Mouse (Mus musculus): Measurements from ENCODE around the gene Mettl14. TPM values are rescaled to one million over a fixed set of nuclear protein-coding genes. Genes with fewer than 3 reads are reported as not detected.
A peak's percentile ranks its signal among the peaks of the same experiment; 100 is the strongest.

Gene Mettl14
- polyA plus RNA-seq, 1 experiment from 2014 or later: 35.7 TPM

- no peaks in the 10 kb centered on the region for H3K4me1 ChIP-seq (replicated peaks)
- H3K9ac ChIP-seq (replicated peaks): no peak overlapping the region
- no peaks in the 10 kb centered on the region for H3K9me3 ChIP-seq
- no peak overlapping the region for H3K4me3 ChIP-seq (replicated peaks)
- no peak overlapping the region for H3K4me2 ChIP-seq
- H3K27ac ChIP-seq: no peak overlapping the region
- H3K36me3 ChIP-seq: peaks cover 52% of the 10 kb centered on the region
- no peak for ATAC-seq (ENCODE audit: insufficient number of reproducible peaks, insufficient read depth, low FRiP score, low TSS enrichment, low read depth)
- 85% methylated on average over 9 of the region's 9 CpGs for WGBS
- no peaks in the 10 kb centered on the region for H3K27me3 ChIP-seq
Observed at GRCm38 (mm10) chr3:123354388-123354787, 31.5 kb downstream of the Mettl14 start.

DNA sequence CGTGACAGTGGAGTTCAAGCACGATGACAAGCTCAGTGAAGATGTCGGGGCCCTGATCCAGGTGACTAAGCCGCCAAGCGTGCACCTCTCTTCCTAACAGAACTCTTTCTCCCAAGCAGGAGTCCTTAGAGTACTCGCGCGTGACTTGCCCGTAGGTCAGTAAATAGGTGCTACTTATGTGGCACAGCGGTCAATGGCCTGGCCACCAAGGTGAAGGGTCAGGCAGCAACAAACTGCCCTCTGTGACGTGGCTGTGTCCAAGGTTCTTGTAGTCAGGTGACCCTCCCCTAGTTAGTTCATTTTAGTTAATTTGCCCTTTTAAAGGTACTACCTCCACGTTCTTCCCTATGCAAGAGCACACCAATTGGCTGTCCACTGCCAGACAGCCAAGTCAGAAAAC, 32.2 kb downstream of the Mettl14 start:
- no peak overlapping the region for H3K4me2 ChIP-seq
- H3K36me3 ChIP-seq: peaks cover 49% of the 10 kb centered on the region
- WGBS: 87% methylated on average over 12 of the region's 12 CpGs
- H3K27me3 ChIP-seq: no peaks in the 10 kb centered on the region
- ATAC-seq (ENCODE audit: insufficient number of reproducible peaks, insufficient read depth, low FRiP score, low TSS enrichment, low read depth): no peak
- no peaks in the 10 kb centered on the region for H3K4me1 ChIP-seq (replicated peaks)
- no peaks in the 10 kb centered on the region for H3K9me3 ChIP-seq
- H3K4me3 ChIP-seq (replicated peaks): no peak overlapping the region
- no peak overlapping the region for H3K9ac ChIP-seq (replicated peaks)
- H3K27ac ChIP-seq: no peak overlapping the region

- Histone ChIP-seq H3K27ac (no peak overlapping the region), H3K36me3 (peaks cover 46% of the 10 kb centered on the region), H3K27me3 (no peaks in the 10 kb centered on the region), H3K4me1 (replicated peaks) (no peaks in the 10 kb centered on the region), H3K9ac (replicated peaks) (no peak overlapping the region), H3K4me3 (replicated peaks) (no peak overlapping the region), H3K4me2 (no peak overlapping the region), H3K9me3 (no peaks in the 10 kb centered on the region)
- WGBS: 68% methylated on average over 6 of the region's 6 CpGs
- no peak for ATAC-seq (ENCODE audit: insufficient number of reproducible peaks, insufficient read depth, low FRiP score, low TSS enrichment, low read depth)
Observed at GRCm38 (mm10) chr3:123353183-123353582, 32.7 kb downstream of the Mettl14 start.

- 78% methylated on average over 2 of the region's 2 CpGs for WGBS
- H3K4me1 ChIP-seq (replicated peaks): no peaks in the 10 kb centered on the region
- H3K4me3 ChIP-seq (replicated peaks): no peak overlapping the region
- H3K27me3 ChIP-seq: no peaks in the 10 kb centered on the region
- no peak overlapping the region for H3K27ac ChIP-seq
- peaks cover 41% of the 10 kb centered on the region; the same call in 1 of the 2 replicates for H3K36me3 ChIP-seq
- no peak for ATAC-seq (ENCODE audit: insufficient number of reproducible peaks, insufficient read depth, low FRiP score, low TSS enrichment, low read depth)
- H3K9me3 ChIP-seq: 0 out of 2 replicates have a peak, but pooled peaks cover under 1% of the 10 kb centered on the region
- no peak overlapping the region for H3K4me2 ChIP-seq
- no peak overlapping the region for H3K9ac ChIP-seq (replicated peaks)
Observed at GRCm38 (mm10) chr3:123351519-123351918, 34.4 kb downstream of the Mettl14 start.

DNA sequence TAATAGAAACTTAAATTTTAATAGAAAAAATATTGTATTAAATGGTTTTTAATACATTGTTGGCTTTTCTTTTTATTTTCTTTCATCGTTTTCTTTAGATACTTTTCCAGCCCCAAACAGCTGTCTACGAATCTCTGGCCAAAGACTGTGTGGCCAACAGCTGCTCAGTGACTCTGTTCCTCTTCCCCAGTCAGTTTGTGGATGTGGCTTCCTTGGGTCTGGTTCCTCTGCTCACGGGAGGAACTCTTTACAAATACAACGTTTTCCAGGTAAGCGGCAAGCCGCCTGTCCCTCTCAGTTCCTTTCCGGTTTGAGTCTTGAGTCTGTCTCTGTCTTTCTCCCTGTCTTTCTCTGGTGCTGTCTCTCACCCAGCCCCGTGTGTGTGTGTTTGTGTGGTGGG, 35.3 kb downstream of the Mettl14 start:
- H3K9me3 ChIP-seq: 0 out of 2 replicates have a peak, but pooled peaks cover 2% of the 10 kb centered on the region
- H3K4me2 ChIP-seq: no peak overlapping the region
- H3K27me3 ChIP-seq: no peaks in the 10 kb centered on the region
- peaks cover 38% of the 10 kb centered on the region; the same call in 1 of the 2 replicates for H3K36me3 ChIP-seq
- no peaks in the 10 kb centered on the region for H3K4me1 ChIP-seq (replicated peaks)
- no peak overlapping the region for H3K27ac ChIP-seq
- no peak overlapping the region for H3K4me3 ChIP-seq (replicated peaks)
- 86% methylated on average over 8 of the region's 8 CpGs for WGBS
- no peak overlapping the region for H3K9ac ChIP-seq (replicated peaks)
- ATAC-seq (ENCODE audit: insufficient number of reproducible peaks, insufficient read depth, low FRiP score, low TSS enrichment, low read depth): no peak

DNA sequence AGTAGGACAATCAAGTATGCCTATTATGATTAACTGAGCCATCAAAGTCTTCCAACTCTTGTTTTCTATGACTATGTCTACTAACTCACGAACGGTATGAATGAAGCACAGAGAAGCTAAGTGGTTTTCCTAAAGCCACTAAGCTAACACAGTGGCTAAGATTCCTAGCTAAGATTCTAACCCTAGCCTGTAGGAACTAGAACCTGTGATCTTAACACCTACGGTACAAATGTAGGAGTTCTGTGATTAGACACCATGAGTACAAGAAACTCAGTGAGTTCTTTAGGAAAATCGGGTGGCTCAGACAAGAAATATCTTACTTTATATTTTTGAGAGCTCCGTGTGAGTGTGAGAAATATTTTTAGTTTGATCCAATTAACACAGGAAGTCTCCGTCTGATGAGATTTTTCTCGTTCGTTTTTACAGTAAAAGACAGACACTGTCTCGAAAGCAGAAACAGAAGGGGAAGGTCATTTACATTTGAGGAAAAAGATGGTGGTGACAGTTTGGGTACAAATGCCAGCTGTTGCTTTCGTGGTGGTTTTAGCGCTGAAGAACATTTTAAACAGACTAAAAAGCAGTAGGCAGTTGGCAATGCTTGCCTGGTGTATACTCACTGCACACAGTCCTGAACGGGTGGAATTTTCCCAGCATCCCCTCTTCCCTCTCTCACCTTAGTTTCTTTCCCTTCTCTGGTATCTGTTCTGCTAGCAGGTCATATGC, 37.7 kb downstream of the Mettl14 start:
- ATAC-seq (ENCODE audit: insufficient number of reproducible peaks, insufficient read depth, low FRiP score, low TSS enrichment, low read depth): no peak
- Histone ChIP-seq H3K9me3 (0 out of 2 replicates have a peak, but pooled peaks cover 2% of the 10 kb centered on the region), H3K4me3 (replicated peaks) (no peak overlapping the region), H3K4me2 (no peak overlapping the region), H3K36me3 (peaks cover 33% of the 10 kb centered on the region; the same call in 1 of the 2 replicates), H3K27ac (no peak overlapping the region), H3K27me3 (no peaks in the 10 kb centered on the region), H3K4me1 (replicated peaks) (peaks cover 5% of the 10 kb centered on the region; the same call in 1 of the 2 replicates), H3K9ac (replicated peaks) (no peak overlapping the region)
- WGBS: 89% methylated on average over 12 of the region's 12 CpGs

DNA sequence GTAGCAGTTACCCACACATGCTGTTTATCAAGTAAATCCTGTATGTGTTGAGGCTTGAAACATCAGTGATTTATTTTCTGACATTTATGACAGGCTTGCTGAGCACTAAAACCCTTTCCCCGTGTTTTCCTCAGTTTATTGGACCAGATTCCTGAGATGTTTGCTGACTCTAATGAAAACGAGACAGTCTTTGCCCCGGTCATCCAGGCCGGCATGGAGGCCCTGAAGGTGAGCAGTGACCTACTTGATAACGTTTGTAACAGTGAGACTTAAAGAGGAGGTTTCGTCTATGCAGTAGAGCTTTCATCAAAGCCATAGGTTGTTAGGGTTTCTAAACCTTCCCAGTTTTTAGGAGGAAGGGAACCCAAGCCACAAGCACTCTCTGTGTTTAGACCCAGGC, 42.2 kb downstream of the Mettl14 start:
- ATAC-seq (ENCODE audit: insufficient number of reproducible peaks, insufficient read depth, low FRiP score, low TSS enrichment, low read depth): no peak
- H3K9me3 ChIP-seq: 0 out of 2 replicates have a peak, but pooled peaks cover 2% of the 10 kb centered on the region
- peaks cover 5% of the 10 kb centered on the region; the same call in 1 of the 2 replicates for H3K4me1 ChIP-seq (replicated peaks)
- H3K27ac ChIP-seq: peak overlapping the region; percentile 37; the same call in 1 of the 2 replicates
- no peak overlapping the region for H3K4me3 ChIP-seq (replicated peaks)
- H3K4me2 ChIP-seq: no peak overlapping the region
- H3K36me3 ChIP-seq: peaks cover 27% of the 10 kb centered on the region; the same call in 1 of the 2 replicates
- WGBS: 20% methylated on average over 6 of the region's 6 CpGs
- no peak overlapping the region for H3K9ac ChIP-seq (replicated peaks)
- no peaks in the 10 kb centered on the region for H3K27me3 ChIP-seq

DNA sequence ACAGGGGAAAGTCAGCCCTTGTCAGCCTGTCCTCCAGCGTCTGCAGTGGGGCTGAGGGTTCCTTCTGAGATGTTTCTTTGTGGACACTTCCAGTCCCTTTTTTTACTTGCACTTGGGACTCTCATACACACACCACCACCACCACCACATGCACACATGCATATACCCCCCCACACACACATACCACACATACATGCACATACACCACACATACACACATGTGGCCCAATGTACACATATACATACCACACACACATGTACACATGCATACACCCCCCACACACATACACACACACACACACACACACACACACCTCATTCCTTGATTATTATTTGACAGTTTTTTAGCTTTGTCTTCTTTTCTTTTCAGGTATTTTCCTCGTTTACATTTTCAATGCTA, 44.9 kb downstream of the Mettl14 start:
- Histone ChIP-seq H3K4me2 (no peak overlapping the region), H3K4me3 (replicated peaks) (no peak overlapping the region), H3K9me3 (no peaks in the 10 kb centered on the region), H3K27me3 (no peaks in the 10 kb centered on the region), H3K9ac (replicated peaks) (no peak overlapping the region), H3K27ac (no peak overlapping the region), H3K4me1 (replicated peaks) (peaks cover 7% of the 10 kb centered on the region), H3K36me3 (peaks cover 27% of the 10 kb centered on the region)
- WGBS: 88% methylated on average over 2 of the region's 2 CpGs
- ATAC-seq (ENCODE audit: insufficient number of reproducible peaks, insufficient read depth, low FRiP score, low TSS enrichment, low read depth): no peak

- Histone ChIP-seq H3K9ac (replicated peaks) (no peak overlapping the region), H3K4me1 (replicated peaks) (peaks cover 17% of the 10 kb centered on the region), H3K36me3 (peaks cover 19% of the 10 kb centered on the region), H3K4me3 (replicated peaks) (no peak overlapping the region), H3K4me2 (no peak overlapping the region), H3K27ac (no peak overlapping the region), H3K9me3 (no peaks in the 10 kb centered on the region), H3K27me3 (no peaks in the 10 kb centered on the region)
- no peak for ATAC-seq (ENCODE audit: insufficient number of reproducible peaks, insufficient read depth, low FRiP score, low TSS enrichment, low read depth)
- 69% methylated on average over 12 of the region's 12 CpGs for WGBS
Observed at GRCm38 (mm10) chr3:123338666-123339195, 47.2 kb downstream of the Mettl14 start.

DNA sequence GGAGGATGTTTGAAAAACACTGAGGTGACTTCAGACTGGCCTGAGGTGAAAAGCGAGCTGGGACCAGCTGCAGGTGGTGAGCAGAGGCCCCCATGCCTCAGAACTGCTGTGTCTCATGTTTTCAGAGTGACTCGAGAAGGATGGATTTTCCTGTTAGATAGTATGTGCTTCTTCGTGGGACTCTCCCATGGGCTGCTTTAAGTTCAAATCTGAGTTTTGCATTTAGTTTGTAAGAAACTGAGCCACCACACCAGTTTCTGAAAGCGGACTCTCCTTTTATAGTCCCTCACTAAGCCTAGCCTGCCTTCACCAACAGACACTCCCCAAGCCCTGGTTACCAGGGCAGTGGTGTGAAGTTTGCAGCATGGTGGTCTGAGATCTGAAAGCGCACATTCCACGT, 48.1 kb downstream of the Mettl14 start:
- Histone ChIP-seq H3K4me2 (no peak overlapping the region), H3K4me3 (replicated peaks) (no peak overlapping the region), H3K27me3 (no peaks in the 10 kb centered on the region), H3K36me3 (peaks cover 19% of the 10 kb centered on the region), H3K4me1 (replicated peaks) (peaks cover 17% of the 10 kb centered on the region), H3K9ac (replicated peaks) (no peak overlapping the region), H3K27ac (no peak overlapping the region), H3K9me3 (no peaks in the 10 kb centered on the region)
- no peak for ATAC-seq (ENCODE audit: insufficient number of reproducible peaks, insufficient read depth, low FRiP score, low TSS enrichment, low read depth)
- WGBS: 65% methylated on average over 6 of the region's 6 CpGs

- peaks cover 21% of the 10 kb centered on the region for H3K4me1 ChIP-seq (replicated peaks)
- no peak overlapping the region for H3K4me3 ChIP-seq (replicated peaks)
- ATAC-seq (ENCODE audit: insufficient number of reproducible peaks, insufficient read depth, low FRiP score, low TSS enrichment, low read depth): no peak
- H3K27me3 ChIP-seq: no peaks in the 10 kb centered on the region
- no peak overlapping the region for H3K27ac ChIP-seq
- no peak overlapping the region for H3K9ac ChIP-seq (replicated peaks)
- H3K4me2 ChIP-seq: no peak overlapping the region
- no peaks in the 10 kb centered on the region for H3K9me3 ChIP-seq
- H3K36me3 ChIP-seq: peaks cover 19% of the 10 kb centered on the region
- WGBS: 83% methylated on average over 5 of the region's 5 CpGs
Observed at GRCm38 (mm10) chr3:123336951-123337350, 49.0 kb downstream of the Mettl14 start.
